In the genomic region with DNA sequence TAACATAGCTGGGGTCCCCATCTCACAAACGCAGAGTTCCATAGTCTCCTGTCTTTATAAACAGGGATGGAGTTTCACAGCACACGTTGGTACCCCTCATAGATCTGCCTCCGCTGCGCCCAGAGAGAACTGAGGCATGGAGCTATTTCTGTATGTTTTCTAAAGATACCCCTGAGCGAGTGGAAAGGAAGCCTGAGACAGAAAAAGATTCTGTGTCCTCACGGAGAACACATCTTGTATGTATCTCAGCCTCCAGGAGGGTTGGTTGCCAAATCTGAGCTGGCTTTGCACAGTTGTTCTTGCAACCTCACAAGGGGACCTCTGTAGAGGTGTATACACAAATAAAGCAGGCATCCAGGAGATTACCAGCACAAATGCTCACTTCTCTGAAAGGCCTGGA, we compare ENCODE assay signal across 25 mouse cellular contexts.
"Had no signal": no experiment of that assay in that cellular context is flagged by ENCODE, and none has a peak within 500 bp of the region (broad histone marks: within the 10 kb centered on the region; RNA-seq: fewer than 3 reads in every experiment).

No protein-coding gene starts in this region.

- H3K4me3 ChIP-seq: gastrocnemius, adult 2 months; heart, embryonic 10.5 days; heart, embryonic 12.5 days; hindbrain, embryonic 10.5 days; hindbrain, embryonic 12.5 days; intestine, embryonic 15.5 days; layer of hippocampus, adult 2 months; limb, embryonic 10.5 days; limb, embryonic 12.5 days had no signal

- H3K9ac ChIP-seq: heart, embryonic 12.5 days; hindbrain, embryonic 12.5 days; hindbrain, embryonic 14.5 days; intestine, embryonic 15.5 days; limb, embryonic 12.5 days had no signal

- DNase-seq: gastrocnemius, adult 2 months; gastrocnemius, postnatal 10 days; gastrocnemius, postnatal 25 days; heart, adult 18-20 months; heart, postnatal 10 days; heart, postnatal 4 days; kidney, adult 18-20 months; kidney, adult 8-10 months; kidney, postnatal 10 days; kidney, postnatal 25 days; kidney, postnatal 4 days; liver had no signal

- H3K4me1 ChIP-seq: heart, embryonic 10.5 days; heart, embryonic 12.5 days; intestine, embryonic 15.5 days had no signal

- H3K4me2 ChIP-seq: heart, embryonic 12.5 days; hindbrain, embryonic 12.5 days; hindbrain, embryonic 14.5 days; intestine, embryonic 15.5 days; limb, embryonic 12.5 days; liver, embryonic 11.5 days had no signal

- H3K9me3 ChIP-seq: heart, embryonic 10.5 days; heart, embryonic 12.5 days; hindbrain, embryonic 10.5 days; hindbrain, embryonic 12.5 days; intestine, embryonic 15.5 days; limb, embryonic 10.5 days; limb, embryonic 12.5 days had no signal

- H3K27ac ChIP-seq: gastrocnemius, adult 2 months; heart, embryonic 10.5 days; hindbrain, embryonic 10.5 days; hindbrain, embryonic 12.5 days; hindbrain, embryonic 14.5 days; intestine, embryonic 15.5 days; layer of hippocampus, adult 2 months; limb, embryonic 10.5 days; limb, embryonic 12.5 days had no signal

- H3K27me3 ChIP-seq: heart, embryonic 12.5 days; hindbrain, embryonic 12.5 days; intestine, embryonic 15.5 days; limb, embryonic 12.5 days had no signal

- H3K36me3 ChIP-seq: heart, embryonic 10.5 days; hindbrain, embryonic 10.5 days; hindbrain, embryonic 12.5 days; intestine, embryonic 15.5 days; limb, embryonic 10.5 days; limb, embryonic 12.5 days had no signal

- ATAC-seq: hindbrain, embryonic 16.5 days; inflammation-experienced regulatory T-cells, adult 6 months; intestine, embryonic 15.5 days; intestine, postnatal 0 days had no signal
